Mouse (Mus musculus) MEL (cell line): ENCODE measurements at regions not wholly inside any gene's neighbourhood (a gene's known extent, or its start where the extent isn't known, plus 50 kb on each side); places are given as distances from the start of the nearest gene placed in this dataset.

Experiments used
- DNase-seq: peaks from one replicate; pipeline ENCODE4 v3.0.0; 2011; ENCODE audit warnings: low read depth, low spot score
- H3K27ac ChIP-seq: 2 replicates; pipeline ENCODE4 v1.5.1; 2012; ENCODE audit warnings: low read depth, mild to moderate bottlenecking, control low read depth, low read length, moderate library complexity; ENCODE audit not compliant: control insufficient read depth
- H3K27me3 ChIP-seq, 2 experiments: fragments of 150-350 bp in 1 of 2; sonication (generic) in 1 of 2; 2 replicates each; pipeline ENCODE4 v1.6.1; 2012; ENCODE audit warnings: low read length in 2 of 2, mild to moderate bottlenecking in 2 of 2, improper control_type of control experiment in 1 of 2, moderate library complexity in 1 of 2; ENCODE audit not compliant: insufficient read depth in 2 of 2, control insufficient read depth in 1 of 2
- H3K36me3 ChIP-seq, 2 experiments: 2 replicates each; pipeline ENCODE4 v1.6.1; 2012 to 2014; ENCODE audit warnings: low read length in 2 of 2, improper control_type of control experiment in 1 of 2, inconsistent platforms in 1 of 2, mild to moderate bottlenecking in 1 of 2; ENCODE audit not compliant: insufficient read depth in 2 of 2, control insufficient read depth in 1 of 2
- H3K4me1 ChIP-seq, 2 experiments: fragments of 150-350 bp in 1 of 2; sonication (generic) in 1 of 2; 2 replicates each; pipeline ENCODE4 v1.6.1; 2012; ENCODE audit warnings: low read length in 2 of 2, improper control_type of control experiment in 1 of 2, mild to moderate bottlenecking in 1 of 2; ENCODE audit not compliant: insufficient read depth in 2 of 2, control insufficient read depth in 1 of 2
- H3K4me3 ChIP-seq, 2 experiments: fragments of 150-350 bp in 1 of 2; sonication (generic) in 1 of 2; 2 replicates each; pipeline ENCODE4 v1.5.1; 2012; ENCODE audit warnings: low read depth in 2 of 2, low read length in 2 of 2, mild to moderate bottlenecking in 2 of 2, moderate library complexity in 2 of 2, control low read depth in 1 of 2, improper control_type of control experiment in 1 of 2; ENCODE audit not compliant: control insufficient read depth in 1 of 2, insufficient read depth in 1 of 2
- H3K79me2 ChIP-seq: 2 replicates; pipeline ENCODE4 v1.6.1; 2012; ENCODE audit warnings: mild to moderate bottlenecking, low read length, moderate library complexity; ENCODE audit not compliant: control insufficient read depth, poor library complexity, insufficient read depth
- H3K9ac ChIP-seq: 2 replicates; pipeline ENCODE4 v1.6.1; 2012; ENCODE audit warnings: low read depth, mild to moderate bottlenecking, control low read depth, low read length, moderate library complexity; ENCODE audit not compliant: control insufficient read depth, poor library complexity, severe bottlenecking
- H3K9me3 ChIP-seq: fragments of 150-350 bp; sonication (generic); replicated peaks from 2 replicates; pipeline ENCODE4 v1.6.1; 2012; ENCODE audit warnings: mild to moderate bottlenecking, low read length, improper control_type of control experiment, moderate library complexity; ENCODE audit not compliant: insufficient read depth
- BHLHE40 ChIP-seq: IDR thresholded peaks from 2 replicates; pipeline ENCODE4 v1.6.1; 2012; ENCODE audit warnings: low read depth, mild to moderate bottlenecking, inconsistent platforms, low read length, improper control_type of control experiment, borderline replicate concordance
- CHD1 ChIP-seq: IDR thresholded peaks from 2 replicates; pipeline ENCODE4 v1.6.1; 2012; ENCODE audit warnings: low read depth, mild to moderate bottlenecking, inconsistent platforms, low read length, improper control_type of control experiment
- CHD2 ChIP-seq: IDR thresholded peaks from 2 replicates; pipeline ENCODE4 v1.6.1; 2011; ENCODE audit warnings: low read length, improper control_type of control experiment
- E2F4 ChIP-seq: IDR thresholded peaks from 2 replicates; pipeline ENCODE4 v1.6.1; 2011; ENCODE audit warnings: low read depth, low read length, improper control_type of control experiment, borderline replicate concordance
- ELF1 ChIP-seq: IDR thresholded peaks from 2 replicates; pipeline ENCODE4 v1.6.1; 2014; ENCODE audit warnings: low read depth, mild to moderate bottlenecking, inconsistent platforms, low read length, improper control_type of control experiment, moderate library complexity
- EP300 ChIP-seq, 2 experiments: IDR thresholded peaks; 2 replicates each; pipeline ENCODE4 v1.6.1; 2011; ENCODE audit warnings: improper control_type of control experiment in 2 of 2, low read length in 2 of 2, low read depth in 1 of 2, mild to moderate bottlenecking in 1 of 2
- ETS1 ChIP-seq: IDR thresholded peaks from 2 replicates; pipeline ENCODE4 v1.6.1; 2012; ENCODE audit warnings: low read depth, mild to moderate bottlenecking, inconsistent platforms, low read length, improper control_type of control experiment, moderate library complexity
- GATA1 ChIP-seq: IDR thresholded peaks from 2 replicates; pipeline ENCODE4 v1.6.1; 2011; ENCODE audit warnings: low read depth, low read length, improper control_type of control experiment
- MAFK ChIP-seq: IDR thresholded peaks from 2 replicates; pipeline ENCODE4 v1.6.1; 2011; ENCODE audit warnings: low read depth, mild to moderate bottlenecking, low read length, improper control_type of control experiment, borderline replicate concordance
- MAX ChIP-seq: IDR thresholded peaks from 2 replicates; pipeline ENCODE4 v1.6.1; 2011; ENCODE audit warnings: low read length, improper control_type of control experiment
- MAZ ChIP-seq: IDR thresholded peaks from 2 replicates; pipeline ENCODE4 v1.6.1; 2012; ENCODE audit warnings: low read depth, mild to moderate bottlenecking, inconsistent platforms, low read length, improper control_type of control experiment
- MEF2A ChIP-seq: IDR thresholded peaks from 2 replicates; pipeline ENCODE4 v1.6.1; 2014; ENCODE audit warnings: low read depth, mild to moderate bottlenecking, inconsistent platforms, low read length, improper control_type of control experiment; ENCODE audit not compliant: poor library complexity, insufficient replicate concordance, severe bottlenecking; ENCODE audit errors: extremely low read depth
- MYB ChIP-seq: IDR thresholded peaks from 2 replicates; pipeline ENCODE4 v1.6.1; 2011; ENCODE audit warnings: mild to moderate bottlenecking, low read depth, low read length, improper control_type of control experiment
- MYC ChIP-seq: IDR thresholded peaks from 2 replicates; pipeline ENCODE4 v1.6.1; 2011; ENCODE audit warnings: low read depth, mild to moderate bottlenecking, low read length, improper control_type of control experiment, moderate library complexity
- POLR2A ChIP-seq, 2 experiments: IDR thresholded peaks; 2 replicates each; pipeline ENCODE4 v1.6.1; 2011 to 2012; ENCODE audit warnings: low read length in 2 of 2, mild to moderate bottlenecking in 2 of 2, control low read depth in 1 of 2, improper control_type of control experiment in 1 of 2, low read depth in 1 of 2, moderate library complexity in 1 of 2; ENCODE audit not compliant: control insufficient read depth in 1 of 2, insufficient read depth in 1 of 2, poor library complexity in 1 of 2
- POLR2AphosphoS5 ChIP-seq: IDR thresholded peaks from 2 replicates; pipeline ENCODE4 v1.6.1; 2012; ENCODE audit warnings: low read depth, borderline replicate concordance, mild to moderate bottlenecking, inconsistent platforms, low read length, moderate library complexity, mixed read lengths
- RAD21 ChIP-seq: IDR thresholded peaks from 2 replicates; pipeline ENCODE4 v1.6.1; 2011; ENCODE audit warnings: mild to moderate bottlenecking, low read depth, low read length, improper control_type of control experiment
- RCOR1 ChIP-seq: IDR thresholded peaks from 2 replicates; pipeline ENCODE4 v1.6.1; 2012; ENCODE audit warnings: low read depth, mild to moderate bottlenecking, inconsistent platforms, low read length, improper control_type of control experiment
- SIN3A ChIP-seq: IDR thresholded peaks from 2 replicates; pipeline ENCODE4 v1.6.1; 2012; ENCODE audit warnings: low read length, improper control_type of control experiment, inconsistent platforms
- SMC3 ChIP-seq: IDR thresholded peaks from 2 replicates; pipeline ENCODE4 v1.6.1; 2011; ENCODE audit warnings: low read depth, low read length, improper control_type of control experiment
- TBP ChIP-seq: IDR thresholded peaks from 2 replicates; pipeline ENCODE4 v1.8.0; 2011; ENCODE audit warnings: low read depth, low read length, improper control_type of control experiment
- TCF12 ChIP-seq: IDR thresholded peaks from 2 replicates; pipeline ENCODE4 v1.6.1; 2014; ENCODE audit warnings: low read depth, mild to moderate bottlenecking, inconsistent platforms, low read length, improper control_type of control experiment, moderate library complexity
- UBTF ChIP-seq: IDR thresholded peaks from 2 replicates; pipeline ENCODE4 v1.6.1; 2012; ENCODE audit warnings: low read depth, mild to moderate bottlenecking, inconsistent platforms, low read length, improper control_type of control experiment, moderate library complexity, borderline replicate concordance; ENCODE audit not compliant: insufficient read depth
- USF2 ChIP-seq, 2 experiments: IDR thresholded peaks; 2 replicates each; pipeline ENCODE4 v1.6.1; 2011 to 2012; ENCODE audit warnings: improper control_type of control experiment in 2 of 2, low read length in 2 of 2, borderline replicate concordance in 1 of 2, inconsistent platforms in 1 of 2, low read depth in 1 of 2, mild to moderate bottlenecking in 1 of 2; ENCODE audit not compliant: insufficient read depth in 1 of 2
- ZC3H11A ChIP-seq: IDR thresholded peaks from 2 replicates; pipeline ENCODE4 v1.6.1; 2012; ENCODE audit warnings: low read depth, mild to moderate bottlenecking, inconsistent platforms, low read length, improper control_type of control experiment
- ZMIZ1 ChIP-seq: IDR thresholded peaks from 2 replicates; pipeline ENCODE4 v1.6.1; 2012; ENCODE audit warnings: low read depth, mild to moderate bottlenecking, inconsistent platforms, low read length, improper control_type of control experiment, moderate library complexity
- ZNF384 ChIP-seq: IDR thresholded peaks from 2 replicates; pipeline ENCODE4 v1.6.1; 2012; ENCODE audit warnings: low read depth, mild to moderate bottlenecking, inconsistent platforms, low read length, improper control_type of control experiment

GRCm38 (mm10) chr10:16640136-16640535 is 1082.9 kb upstream of the Cited2 start (continued):
- TF ChIP-seq USF2 (IDR thresholded peaks at IDR 0.05; ENCODE audit: borderline replicate concordance in 1 of 2, insufficient read depth in 1 of 2, low read depth in 1 of 2, low read length in 2 of 2), result no peak
- TF ChIP-seq RAD21, result no peak
- TF ChIP-seq CHD1, result no peak
- no peak for TF ChIP-seq MAZ
- TF ChIP-seq MAX, result no peak
- no peak for TF ChIP-seq ETS1
- TF ChIP-seq, all 39 proteins: peak for 0

- Histone ChIP-seq H3K9ac (no peak overlapping the region), H3K36me3 (peaks cover 0 to 5% of the 10 kb centered on the region in 2 experiments; a peak in 2 of 4 replicates), H3K4me3 (no peak overlapping the region), H3K9me3 (no peaks in the 10 kb centered on the region), H3K4me1 (peaks cover 0 to 3% of the 10 kb centered on the region in 2 experiments; a peak in 1 of 4 replicates), H3K79me2 (no peaks in the 10 kb centered on the region), H3K27me3 (no peaks in the 10 kb centered on the region), H3K27ac (no peak overlapping the region)
- no peak for DNase-seq
- TF ChIP-seq ELF1, result no peak
- TF ChIP-seq EP300 (IDR thresholded peaks at IDR 0.05; ENCODE audit: low read depth in 1 of 2, low read length in 2 of 2), result no peak
- TF ChIP-seq BHLHE40, result no peak
- no peak for TF ChIP-seq ZNF384
- TF ChIP-seq UBTF, result no peak
- TF ChIP-seq POLR2AphosphoS5, result no peak
- no peak for TF ChIP-seq E2F4
- no peak for TF ChIP-seq ZMIZ1
- TF ChIP-seq MEF2A, result no peak
- TF ChIP-seq MYB, result no peak
- TF ChIP-seq ETS1, result no peak
- TF ChIP-seq CHD2, result no peak
- TF ChIP-seq TBP, result no peak
- TF ChIP-seq, all 39 proteins: peak for 0
Observed at GRCm38 (mm10) chr10:16650120-16650519, 1072.9 kb upstream of the Cited2 start.

GRCm38 (mm10) chr10:16652450-16652849 is 1070.6 kb upstream of the Cited2 start:
- H3K9ac ChIP-seq, result peak overlapping the region; percentile 67
- peak; percentile 36; the same call in 1 of the 2 replicates for TF ChIP-seq GATA1
- peak; percentile 60 for TF ChIP-seq SIN3A
- TF ChIP-seq SMC3, result peak; percentile 23
- TF ChIP-seq RCOR1, result peak; percentile 65
- TF ChIP-seq MAFK, result peak; percentile 59; the same call in 1 of the 2 replicates
- TF ChIP-seq ETS1, result peak; percentile 90
- peak; percentile 58; the same call in 1 of the 2 replicates for TF ChIP-seq MYC
- TF ChIP-seq POLR2A (IDR thresholded peaks at IDR 0.05; ENCODE audit: control insufficient read depth in 1 of 2, insufficient read depth in 1 of 2, low read depth in 1 of 2, low read length in 2 of 2, poor library complexity in 1 of 2), result no peak
- peak; percentile 79 to 93 for TF ChIP-seq EP300 (IDR thresholded peaks at IDR 0.05; ENCODE audit: low read depth in 1 of 2, low read length in 2 of 2)
- TF ChIP-seq MEF2A, result no peak
- TF ChIP-seq ELF1, result 0 out of 2 replicates have a peak, but pooled peaks have one; percentile 48
- peak; percentile 49; the same call in 1 of the 2 replicates for TF ChIP-seq TCF12
- TF ChIP-seq ZC3H11A, result no peak
- peak; percentile 83 for DNase-seq
- no peaks in the 10 kb centered on the region for H3K9me3 ChIP-seq
- peaks cover 0 to 3% of the 10 kb centered on the region in 2 experiments; a peak in 1 of 4 replicates for H3K4me1 ChIP-seq
- peak overlapping the region; percentile 54 to 66 for H3K4me3 ChIP-seq
- no peaks in the 10 kb centered on the region for H3K27me3 ChIP-seq
- peak overlapping the region; percentile 73 for H3K27ac ChIP-seq
- H3K79me2 ChIP-seq, result no peaks in the 10 kb centered on the region
- H3K36me3 ChIP-seq, result peaks cover 0 to 5% of the 10 kb centered on the region in 2 experiments; a peak in 2 of 4 replicates
